Mouse (Mus musculus) lung, adult 2 months (tissue): ENCODE data around the gene Nutf2-ps1. TPM values are rescaled to one million over a fixed set of nuclear protein-coding genes. Genes with fewer than 3 reads are reported as not detected.
"Not testable (repeated sequence)": the region's sequence is repeated elsewhere in the genome, so short reads cannot be mapped to it uniquely, and the experiment has no call there.

ENCODE experiments used
- DNase-seq: peaks from one replicate; pipeline ENCODE4 v3.0.0; 2022
- H3K4me1 ChIP-seq: fragments of 200-500 bp; 2 replicates; pipeline ENCODE4 v1.6.1; 2011; ENCODE audit warnings: low read length; ENCODE audit not compliant: control insufficient read depth, insufficient read depth
- H3K4me3 ChIP-seq: fragments of 200-500 bp; replicated peaks from 2 replicates; pipeline ENCODE3; 2011; ENCODE audit warnings: low read depth, mild to moderate bottlenecking, control low read depth, low read length; ENCODE audit errors: extremely low read depth
- CTCF ChIP-seq: fragments of 200-500 bp; IDR thresholded peaks from 2 replicates; pipeline ENCODE4 v1.5.1; 2011; ENCODE audit warnings: mild to moderate bottlenecking, low read length, control low read depth; ENCODE audit not compliant: insufficient read depth
- POLR2A ChIP-seq: fragments of 200-500 bp; IDR thresholded peaks from 2 replicates; pipeline ENCODE4 v1.6.1; 2011; ENCODE audit warnings: low read depth, mild to moderate bottlenecking, control low read depth, low read length, borderline replicate concordance; ENCODE audit errors: extremely low read depth
- WGBS: fragments of 180-500 bp; shearing (Covaris S2); methylation state at CpG from one replicate; pipeline ENCODE4 v1.1.7; 2018; 5-methylcytosine and 5-hydroxymethylcytosine counted together
- polyA plus RNA-seq: library from polyadenylated mRNA; depleted of rRNA; stranded (reverse); fragments of >200 nt; gene quantifications from 2 replicates; pipeline ENCODE4 v1.2.3, GENCODE M21; 2012; rRNA removed

The Nutf2-ps1 gene
- 74.5 and 92.3 TPM in 2 replicates for polyA plus RNA-seq

DNA sequence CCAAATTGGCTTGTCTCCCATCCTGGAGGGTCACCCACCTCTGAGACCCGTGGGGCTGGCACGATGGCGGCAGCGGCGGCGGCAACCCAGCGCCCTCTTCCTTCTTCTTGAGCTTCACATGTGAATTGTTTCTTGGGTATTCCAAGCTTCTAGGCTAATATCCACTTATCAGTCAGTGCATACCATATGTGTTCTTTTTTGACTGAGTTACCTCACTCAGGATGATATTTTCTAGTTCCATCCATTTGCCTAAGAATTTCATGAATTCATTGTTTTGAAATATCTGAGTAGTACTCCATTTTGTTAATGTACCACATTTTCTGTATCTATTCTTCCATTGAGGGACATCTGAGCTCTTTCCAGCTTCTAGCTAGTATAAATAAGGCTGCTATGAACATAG lies at the start of gene Nutf2-ps1:
TSS of gene Nutf2-ps1 (minus strand) at position 101 of the 400 bp plus-strand sequence.
- DNase-seq, H3K4me3 ChIP-seq, H3K4me1 ChIP-seq: not testable (repeated sequence)
- 94% methylated on average over 7 of the region's 7 CpGs for WGBS

DNA sequence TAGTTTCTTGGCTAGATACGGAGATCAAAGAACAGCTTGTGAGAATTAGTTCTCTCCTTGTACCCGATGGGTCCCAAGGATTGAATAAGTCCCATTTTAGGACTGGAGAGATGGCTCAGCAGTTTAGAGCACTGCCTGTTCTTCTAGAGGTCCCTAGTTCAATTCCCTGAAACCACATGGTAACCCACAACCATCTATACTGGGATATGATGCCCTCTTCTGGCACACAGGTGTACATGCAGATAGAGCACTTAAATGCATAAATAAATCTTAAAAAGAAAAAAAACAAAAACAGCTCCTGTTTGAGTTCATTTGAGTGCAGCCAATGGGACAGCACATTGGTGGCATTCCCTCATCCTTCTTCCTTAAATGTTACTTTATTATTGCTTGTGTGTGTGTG lies 49.2 kb upstream of the Nutf2-ps1 start:
- 92% methylated on average over 2 of the region's 2 CpGs for WGBS
- Histone ChIP-seq H3K4me1 (no peaks in the 10 kb centered on the region), H3K4me3 (no peak overlapping the region)
- TF ChIP-seq CTCF = no peak
- no peak for TF ChIP-seq POLR2A
- DNase-seq = no peak

DNA sequence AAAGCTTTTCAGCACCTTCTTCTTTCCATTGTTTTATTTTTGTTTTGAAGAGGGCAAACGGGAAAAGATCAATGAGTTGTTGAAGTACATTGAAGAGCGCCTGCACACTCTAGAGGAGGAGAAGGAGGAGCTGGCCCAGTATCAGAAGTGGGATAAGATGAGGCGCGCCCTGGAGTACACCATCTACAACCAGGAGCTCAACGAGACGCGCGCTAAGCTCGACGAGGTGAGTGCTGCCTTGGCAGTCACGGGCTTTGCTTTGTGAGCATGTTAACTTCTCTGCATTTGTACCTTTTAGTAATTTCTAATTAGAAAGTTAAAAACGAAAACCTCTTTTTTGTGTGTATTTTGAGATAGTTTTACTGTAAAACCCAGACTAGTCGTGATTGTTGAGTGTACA lies 32.8 kb upstream of the Nutf2-ps1 start:
- H3K4me3 ChIP-seq = no peak overlapping the region
- TF ChIP-seq CTCF (no peak), POLR2A (no peak)
- H3K4me1 ChIP-seq = no peaks in the 10 kb centered on the region
- WGBS = 78% methylated on average over 13 of the region's 13 CpGs
- no peak for DNase-seq

DNA sequence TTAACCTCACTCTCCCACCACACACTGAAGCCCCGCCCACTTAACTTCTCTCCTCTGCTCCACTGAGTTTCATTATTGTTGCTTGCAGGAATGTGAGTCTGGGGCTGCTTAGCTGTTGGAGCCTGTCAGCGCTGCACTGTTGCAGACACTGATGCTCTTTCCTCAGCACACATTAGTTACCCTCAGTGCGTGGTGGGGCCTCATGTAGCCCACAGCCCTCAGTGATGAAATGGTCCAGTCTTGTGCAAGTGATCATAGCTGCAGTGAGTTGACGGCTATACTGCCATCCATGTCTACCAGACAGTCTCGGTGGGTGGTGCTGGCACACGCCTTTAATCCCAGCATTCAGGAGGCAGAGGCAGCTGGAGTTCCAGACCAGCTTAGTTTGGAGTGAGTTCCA lies 20.1 kb upstream of the Nutf2-ps1 start:
- DNase-seq = no peak
- H3K4me1 ChIP-seq = no peaks in the 10 kb centered on the region
- H3K4me3 ChIP-seq = no peak overlapping the region
- WGBS = 83% methylated on average over 6 of the region's 6 CpGs
- no peak for TF ChIP-seq POLR2A
- no peak for TF ChIP-seq CTCF

DNA sequence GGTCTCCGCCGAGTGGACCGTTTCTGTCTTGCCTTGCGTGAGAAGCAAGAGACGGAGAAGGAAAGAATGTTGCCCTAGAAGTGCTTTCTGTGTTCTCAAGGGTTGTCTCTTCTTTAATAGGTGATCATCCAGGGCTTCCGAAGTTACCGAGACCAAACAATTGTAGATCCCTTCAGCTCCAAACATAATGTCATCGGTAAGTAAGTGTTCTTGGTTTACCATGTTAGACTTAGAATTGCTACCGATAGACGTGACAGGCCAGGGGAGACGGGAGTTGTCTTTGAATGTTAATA lies 12.4 kb upstream of the Nutf2-ps1 start:
- TF ChIP-seq CTCF (no peak), POLR2A (no peak)
- no peak for DNase-seq
- 4% methylated on average over 11 of the region's 11 CpGs for WGBS

DNA sequence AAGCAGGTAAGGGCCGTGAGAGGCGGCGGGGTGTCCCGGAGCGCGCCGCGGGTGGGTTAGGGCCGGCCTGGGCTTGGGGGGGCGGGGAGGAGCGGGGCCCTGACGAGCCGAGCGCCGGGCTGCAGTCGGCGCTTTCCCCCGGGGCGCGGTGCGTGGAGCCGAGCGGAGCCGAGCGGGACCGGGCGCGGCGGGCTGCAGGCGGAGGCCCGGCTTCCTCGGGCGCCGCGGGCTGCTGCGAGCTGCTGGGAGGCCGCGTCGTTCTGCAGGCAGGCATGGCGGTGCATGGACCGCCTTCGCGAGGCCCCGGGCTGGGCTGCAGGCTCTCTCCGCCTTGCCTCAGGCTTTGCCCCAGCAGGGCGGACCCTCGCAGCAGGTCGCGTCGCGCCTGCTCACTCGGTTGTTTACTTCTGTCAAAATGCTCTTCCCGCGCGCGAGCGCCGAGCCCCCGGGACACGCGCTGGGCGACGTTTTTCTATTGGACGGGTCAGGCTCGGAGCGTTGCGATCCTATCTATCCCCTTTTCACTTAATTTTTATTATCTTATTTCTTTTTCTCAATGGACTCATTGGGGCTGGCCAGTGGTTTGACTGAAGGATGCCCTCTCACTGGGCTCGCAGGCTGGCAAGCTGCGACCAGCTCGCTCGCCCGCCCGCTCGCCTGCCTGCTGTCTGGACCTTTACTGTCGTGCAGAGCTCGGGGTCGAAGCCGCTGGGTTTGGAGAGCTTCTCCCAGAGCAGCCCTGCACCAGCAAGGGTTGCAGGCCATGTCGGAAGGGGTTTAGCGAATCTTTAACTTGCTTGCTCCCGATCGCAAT lies 11.9 kb upstream of the Nutf2-ps1 start:
- peaks cover 4% of the 10 kb centered on the region for H3K4me1 ChIP-seq
- peak; percentile 65 for DNase-seq
- H3K4me3 ChIP-seq = peak overlapping the region; percentile 98
- TF ChIP-seq CTCF (no peak), POLR2A (0 out of 2 replicates have a peak, but pooled peaks have one; percentile 6)
- WGBS = under 1% methylated on average over 80 of the region's 82 CpGs

More for the DNA sequence above, 12.4 kb upstream of the Nutf2-ps1 start:
- Histone ChIP-seq H3K4me1 (peaks cover 4% of the 10 kb centered on the region), H3K4me3 (peak overlapping the region; percentile 98)

DNA sequence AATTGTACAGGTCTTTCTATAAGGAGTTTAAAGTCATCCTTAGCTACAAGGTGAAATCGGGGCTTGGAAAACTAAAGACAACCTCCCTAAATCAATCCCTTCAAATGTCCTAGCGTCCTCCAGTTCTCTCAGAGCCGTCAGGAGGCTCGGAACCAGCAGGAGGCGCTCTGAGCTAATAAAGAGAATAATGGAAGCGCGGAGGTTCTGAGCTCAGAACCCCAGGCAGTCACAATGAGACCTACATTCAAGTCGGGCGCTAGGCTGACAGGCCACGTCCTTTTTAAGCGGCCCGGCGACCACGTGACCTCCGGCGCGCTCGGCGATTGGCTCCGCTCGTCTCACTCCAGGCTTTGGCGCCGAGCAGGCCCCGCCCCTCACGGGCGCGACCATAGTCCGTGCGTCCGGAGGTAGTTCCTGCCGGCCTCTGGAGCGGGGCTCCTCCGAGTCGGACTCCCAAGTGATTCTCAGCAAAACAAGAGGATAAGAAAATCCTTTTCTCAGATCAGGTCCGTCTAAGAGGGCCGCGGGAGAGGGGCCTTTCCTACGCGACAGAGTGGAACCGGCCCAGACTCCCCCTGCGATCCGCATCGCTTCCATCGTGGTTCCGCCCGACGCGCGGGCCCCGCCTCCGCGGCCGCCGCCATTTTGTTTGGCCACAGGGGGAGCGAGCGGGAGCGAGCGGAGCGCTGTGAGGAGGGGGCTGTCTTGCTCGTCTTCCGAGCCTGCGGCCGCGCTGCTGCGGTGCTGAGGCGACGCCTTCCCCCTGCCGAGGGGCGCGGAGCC lies 11.1 kb upstream of the Nutf2-ps1 start, which contains the start of gene Smc3:
TSS of gene Smc3 (plus strand) at position 642 of the 783 bp plus-strand sequence.
- peak; percentile 99 for DNase-seq
- peak; percentile 87 for TF ChIP-seq CTCF
- TF ChIP-seq POLR2A = peak; percentile 97
- Histone ChIP-seq H3K4me1 (peaks cover 4% of the 10 kb centered on the region), H3K4me3 (peak within 1 kb of the TSS; percentile 98)
- WGBS = under 1% methylated on average over 69 of the region's 70 CpGs

DNA sequence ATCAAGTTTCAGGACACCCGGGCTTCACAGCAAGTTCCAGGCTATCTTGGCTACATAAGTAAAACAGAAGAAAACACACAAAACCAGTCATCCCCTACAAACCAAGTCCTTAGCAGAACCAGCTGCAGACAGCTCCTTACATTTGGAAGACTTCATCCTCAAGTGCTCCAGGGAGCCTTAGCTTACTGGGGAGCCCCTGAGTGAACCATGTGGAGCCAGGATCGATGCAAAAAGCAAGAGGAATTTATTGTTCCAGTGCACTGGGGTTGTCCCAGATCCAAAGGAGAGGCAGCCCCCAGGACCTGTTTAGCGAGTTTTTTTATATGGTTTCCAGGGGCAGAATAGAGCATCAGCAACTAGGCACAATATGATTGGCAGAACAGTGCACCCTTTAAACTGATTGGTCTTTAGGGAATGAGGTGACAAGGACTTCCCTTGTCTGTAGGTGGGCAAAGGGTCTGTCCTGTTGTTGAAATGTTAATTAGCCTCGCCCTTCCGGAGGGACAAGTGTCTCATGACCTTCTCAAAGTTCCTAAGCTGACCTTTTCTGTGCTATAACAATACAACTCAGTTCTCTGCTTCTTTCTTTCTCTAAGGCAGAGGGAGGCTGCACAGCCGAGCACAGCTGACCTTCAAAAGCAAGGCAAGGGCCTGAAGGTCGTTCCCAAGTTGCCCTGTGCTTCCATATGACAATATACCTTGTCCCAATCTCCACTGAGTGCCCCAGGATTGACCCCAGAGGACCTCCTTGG lies 8.0 kb upstream of the Nutf2-ps1 start:
- TF ChIP-seq CTCF (no peak), POLR2A (no peak)
- 71% methylated on average over 7 of the region's 7 CpGs for WGBS
- Histone ChIP-seq H3K4me1 (peaks cover under 1% of the 10 kb centered on the region; the same call in 1 of the 2 replicates), H3K4me3 (no peak overlapping the region)
- DNase-seq = no peak

DNA sequence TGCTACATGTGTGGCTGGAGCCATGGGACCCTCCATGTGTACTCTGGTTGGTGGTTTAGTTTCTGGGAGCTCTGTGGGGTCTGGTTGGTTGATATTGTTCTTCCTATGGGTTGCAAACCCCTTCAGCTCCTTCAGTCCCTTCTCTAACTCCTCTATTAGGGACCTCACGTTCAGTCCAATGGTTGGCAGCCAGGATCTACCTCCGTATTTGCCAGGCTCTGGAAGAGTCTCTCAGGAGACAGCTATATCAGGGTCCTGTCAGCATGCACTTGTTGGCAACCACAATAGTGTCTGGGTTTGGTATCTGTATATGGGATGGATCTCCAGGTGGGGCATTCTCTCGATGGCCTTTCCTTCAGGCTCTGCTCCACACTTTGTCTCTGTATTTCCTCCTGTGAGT lies 1.2 kb downstream of the Nutf2-ps1 start:
- H3K4me3 ChIP-seq, DNase-seq, H3K4me1 ChIP-seq: not testable (repeated sequence)
- WGBS = 88% methylated on average over 3 of the region's 3 CpGs

DNA sequence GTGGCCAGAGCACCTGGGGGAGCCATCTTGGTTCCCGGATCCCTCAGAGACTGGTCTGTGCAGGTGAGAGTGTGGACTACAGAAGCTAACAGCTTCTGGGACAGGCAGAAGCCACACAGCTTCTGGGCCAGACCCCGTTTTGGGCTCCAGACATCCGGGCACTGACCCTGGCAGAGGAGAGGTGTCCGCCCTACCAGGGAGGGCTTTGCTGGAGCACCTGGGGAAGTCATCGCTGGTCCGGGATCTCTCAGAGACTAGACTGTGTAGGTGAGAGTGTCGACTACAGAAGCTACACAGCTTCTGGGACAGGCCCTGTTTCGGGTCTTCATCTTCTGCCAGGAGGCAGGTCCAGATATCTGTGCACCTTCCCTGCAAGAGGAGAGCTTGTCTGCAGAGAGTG lies 8.6 kb downstream of the Nutf2-ps1 start:
- not testable (repeated sequence) for DNase-seq, H3K4me3 ChIP-seq, H3K4me1 ChIP-seq
- WGBS = 87% methylated on average over 8 of the region's 8 CpGs
